Mouse (Mus musculus) 3134 (cell line): ENCODE measurements around the gene Srebf1.
A peak's percentile ranks its signal among the peaks of the same experiment; 100 is the strongest.

Experiments
- DNase-seq: peaks from one replicate; pipeline ENCODE4 v3.0.0-alpha.2; 2011; ENCODE audit warnings: low spot score; ENCODE audit not compliant: insufficient read length; ENCODE audit errors: extremely low read depth

The Srebf1 gene

GRCm38 (mm10) chr11:60222469-60223236 lies at the start of gene Srebf1:
Gene Srebf1, minus strand, starts transcription at chr11:60222581.
- no peak for DNase-seq

- DNase-seq: no peak
Measured at GRCm38 (mm10) chr11:60268563-60268962, 46.2 kb upstream of the Srebf1 start.

GRCm38 (mm10) chr11:60265271-60265985 lies 43.0 kb upstream of the Srebf1 start:
- DNase-seq: no peak

- DNase-seq: no peak
Measured at GRCm38 (mm10) chr11:60264651-60265050, 42.3 kb upstream of the Srebf1 start.

- no peak for DNase-seq
Measured at GRCm38 (mm10) chr11:60262396-60262795, 40.0 kb upstream of the Srebf1 start.

DNA sequence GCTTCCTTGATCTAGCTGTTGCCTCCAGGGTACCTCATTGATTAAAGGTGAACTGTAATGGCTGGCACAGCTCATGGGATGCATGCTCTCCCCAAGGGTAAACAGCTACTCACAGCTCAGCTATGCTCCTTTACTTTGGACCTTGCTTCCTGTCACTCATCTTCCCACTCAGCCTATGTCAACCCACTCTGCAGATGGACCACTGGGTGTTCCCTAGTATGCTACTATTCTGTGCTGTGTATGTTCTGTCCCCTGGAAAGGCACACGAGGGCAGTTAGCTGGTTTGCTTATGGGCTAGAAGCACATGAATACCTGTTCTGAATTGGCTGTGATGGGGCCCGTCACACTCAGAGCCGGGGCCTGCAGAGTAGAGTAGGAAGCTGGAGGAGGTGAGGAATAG lies 38.4 kb upstream of the Srebf1 start:
- no peak for DNase-seq

GRCm38 (mm10) chr11:60257696-60258095 lies 35.3 kb upstream of the Srebf1 start:
- DNase-seq: no peak

GRCm38 (mm10) chr11:60256713-60257112 lies 34.3 kb upstream of the Srebf1 start:
- DNase-seq: no peak

GRCm38 (mm10) chr11:60256176-60256681 lies 33.8 kb upstream of the Srebf1 start:
- no peak for DNase-seq

GRCm38 (mm10) chr11:60255639-60256038 lies 33.3 kb upstream of the Srebf1 start:
- DNase-seq: no peak

- no peak for DNase-seq
Measured at GRCm38 (mm10) chr11:60255181-60255580, 32.8 kb upstream of the Srebf1 start.

- DNase-seq: no peak
Measured at GRCm38 (mm10) chr11:60254308-60254707, 31.9 kb upstream of the Srebf1 start.

- DNase-seq: peak; percentile 57
Measured at GRCm38 (mm10) chr11:60253546-60253945, 31.2 kb upstream of the Srebf1 start.

- no peak for DNase-seq
Measured at GRCm38 (mm10) chr11:60250971-60251643, 28.7 kb upstream of the Srebf1 start.

DNA sequence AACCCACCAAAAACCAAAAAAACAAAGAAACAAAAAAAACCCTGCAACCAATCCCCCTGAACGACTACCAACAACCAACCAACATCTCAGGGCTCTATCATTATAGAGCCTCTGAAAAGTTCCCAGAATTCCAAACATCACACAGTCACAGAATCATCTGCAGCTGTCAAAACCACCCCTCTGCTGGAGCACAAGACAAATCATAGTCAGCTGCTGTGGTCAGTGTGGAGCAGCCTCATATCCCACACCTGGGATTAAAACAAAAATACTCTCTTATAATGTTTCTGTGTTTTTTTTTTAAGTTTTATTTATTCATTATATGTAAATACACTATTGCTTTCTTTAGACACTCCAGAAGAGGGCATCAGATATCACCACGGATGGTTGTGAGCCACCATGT lies 27.5 kb upstream of the Srebf1 start:
- DNase-seq: no peak

GRCm38 (mm10) chr11:60248596-60249404 lies 26.4 kb upstream of the Srebf1 start:
- no peak for DNase-seq

GRCm38 (mm10) chr11:60247753-60248550 lies 25.6 kb upstream of the Srebf1 start:
- no peak for DNase-seq

- DNase-seq: no peak
Measured at GRCm38 (mm10) chr11:60246077-60246476, 23.7 kb upstream of the Srebf1 start.

DNA sequence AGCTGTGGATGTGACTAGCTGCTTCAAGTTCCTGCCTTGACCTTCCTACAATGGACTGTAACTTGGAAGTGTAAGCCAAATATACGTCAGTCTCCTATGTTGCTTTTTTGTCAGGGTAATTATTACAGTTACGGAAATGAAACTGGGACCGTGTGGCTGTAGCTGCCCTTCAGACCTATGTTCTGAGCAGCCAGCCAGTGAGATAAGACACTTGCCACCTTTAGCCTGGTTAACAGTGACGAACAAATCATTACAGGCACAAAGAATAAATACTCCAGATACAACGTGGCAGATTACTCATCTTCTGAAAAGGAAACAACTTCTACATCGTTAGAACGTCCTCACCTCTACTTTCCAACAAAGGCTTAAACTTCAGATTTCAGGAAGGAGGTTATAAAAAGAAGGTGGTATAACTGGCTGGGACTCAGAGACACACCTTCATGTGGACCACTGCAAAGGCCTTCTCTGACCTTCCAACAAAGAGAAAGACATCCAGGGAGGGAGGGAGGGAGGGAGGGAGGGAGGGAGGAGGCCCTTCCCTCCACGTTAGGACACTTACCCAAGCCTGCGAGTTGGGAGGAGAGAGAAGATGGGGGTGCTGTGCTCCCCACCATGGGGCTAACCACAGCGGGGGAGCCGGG lies 22.2 kb upstream of the Srebf1 start:
- DNase-seq: no peak
